9 mouse cellular contexts compared by ENCODE assay signal in the genomic region with DNA sequence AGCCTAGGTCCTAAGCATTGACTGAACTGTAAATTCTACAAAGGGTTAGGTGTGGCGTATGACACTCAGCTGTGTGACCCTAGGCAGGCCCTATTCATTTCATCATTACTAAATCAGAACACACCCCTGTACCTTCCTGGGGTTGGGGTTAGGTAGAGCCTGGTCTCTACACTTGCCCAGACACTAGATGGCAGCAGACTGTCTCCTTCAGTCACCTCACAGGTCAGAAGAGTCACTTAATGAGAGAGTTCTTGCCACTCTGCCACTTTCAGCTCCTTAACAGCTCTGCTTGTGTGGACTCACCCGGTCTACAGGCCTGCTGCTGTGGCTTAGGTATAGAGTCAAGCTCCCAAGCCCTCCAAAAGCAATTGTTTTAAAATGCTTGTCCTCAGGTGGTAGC. TPM values are rescaled to one million over a fixed set of nuclear protein-coding genes. Genes with fewer than 3 reads are reported as not detected.
DNase-seq lines count a peak whose midpoint lies in the region; ATAC-seq lines count a peak whose summit lies in the region.
"Had no signal": no experiment of that assay in that cellular context is flagged by ENCODE, and none has a peak within 500 bp of the region (broad histone marks: within the 10 kb centered on the region; RNA-seq: fewer than 3 reads in every experiment).

No protein-coding gene starts in this region.

- ATAC-seq in heart, embryonic 14.5 days (ENCODE audit: insufficient number of reproducible peaks, insufficient read depth, low FRiP score, low read depth), result 0 out of 2 replicates have a peak, but pooled peaks have one; percentile 35
- no peak; the same call in 1 of the 2 replicates for ATAC-seq in frontal cortex, adult (ENCODE audit: low TSS enrichment)
- ATAC-seq in forebrain, embryonic 13.5 days, result no peak

- H3K36me3 ChIP-seq in heart, embryonic 14.5 days (ENCODE audit: control insufficient read depth, insufficient read depth, low read length), result no peaks in the 10 kb centered on the region
- H3K36me3 ChIP-seq in forebrain, embryonic 13.5 days (ENCODE audit: poor library complexity, severe bottlenecking), result no peaks in the 10 kb centered on the region
- H3K36me3 ChIP-seq: midbrain, embryonic 12.5 days had no signal

- 70% methylated on average over 2 of the region's 2 CpGs for WGBS in heart, embryonic 14.5 days
- WGBS in forebrain, embryonic 13.5 days, result 84% methylated on average over 2 of the region's 2 CpGs

- no peak overlapping the region for H3K27ac ChIP-seq in heart, embryonic 14.5 days (replicated peaks in 1 of 2; ENCODE audit: control insufficient read depth in 1 of 2, insufficient read depth in 1 of 2, low read depth in 2 of 2, low read length in 2 of 2)
- no peak overlapping the region for H3K27ac ChIP-seq in forebrain, embryonic 13.5 days
- H3K27ac ChIP-seq: midbrain, embryonic 12.5 days had no signal

- no peak overlapping the region for H3K4me3 ChIP-seq in heart, embryonic 14.5 days (ENCODE audit: control insufficient read depth in 1 of 2, insufficient read depth in 1 of 2, low read depth in 1 of 2, low read length in 2 of 2)
- no peak overlapping the region for H3K4me3 ChIP-seq in forebrain, embryonic 13.5 days
- H3K4me3 ChIP-seq: midbrain, embryonic 12.5 days had no signal

- no peaks in the 10 kb centered on the region for H3K9me3 ChIP-seq in heart, embryonic 14.5 days (ENCODE audit: control insufficient read depth, low read length)
- H3K9me3 ChIP-seq in forebrain, embryonic 13.5 days (replicated peaks), result no peaks in the 10 kb centered on the region
- H3K9me3 ChIP-seq: midbrain, embryonic 12.5 days had no signal

- H3K27me3 ChIP-seq in heart, embryonic 14.5 days (ENCODE audit: control insufficient read depth, insufficient read depth, low read length), result no peaks in the 10 kb centered on the region
- H3K27me3 ChIP-seq in forebrain, embryonic 13.5 days, result no peaks in the 10 kb centered on the region
- H3K27me3 ChIP-seq: midbrain, embryonic 12.5 days had no signal

- no peak for DNase-seq in heart, postnatal 25 days (ENCODE audit: low spot score)
- DNase-seq in B cell, adult 2 months, result peak; percentile 48 to 51
- DNase-seq in ZHBTc4 (ENCODE audit: low read depth, low spot score), result peak; percentile 53
- DNase-seq in lung, postnatal 10 days, result peak; percentile 45
- no peak for DNase-seq in testis, postnatal 14 days (ENCODE audit: low spot score)

- no peak overlapping the region for H3K9ac ChIP-seq in heart, embryonic 14.5 days (ENCODE audit: low read length)
- H3K9ac ChIP-seq in forebrain, embryonic 13.5 days, result no peak overlapping the region
- H3K9ac ChIP-seq: midbrain, embryonic 12.5 days had no signal

- no peak overlapping the region for H3K4me2 ChIP-seq in heart, embryonic 14.5 days (ENCODE audit: low read length)
- no peak overlapping the region for H3K4me2 ChIP-seq in forebrain, embryonic 13.5 days
- H3K4me2 ChIP-seq: midbrain, embryonic 12.5 days had no signal

- intact Hi-C loops in heart, postnatal 25 days (cut with DNase I), result loop anchor here (5.0 kb wide), 1 partner anchor 1385 kb away; no protein-coding TSS in a partner anchor

- H3K4me1 ChIP-seq in heart, embryonic 14.5 days (ENCODE audit: control insufficient read depth in 2 of 2, insufficient read depth in 2 of 2, low read length in 2 of 2), result peaks cover 0 to 9% of the 10 kb centered on the region in 2 experiments; a peak in 3 of 4 replicates
- H3K4me1 ChIP-seq in forebrain, embryonic 13.5 days, result peaks cover 10% of the 10 kb centered on the region

RNA-seq across cellular contexts. Expression of a gene that starts 25.9 kb away (rescaled TPM):
- not detected in 2 replicates for polyA plus RNA-seq in heart, embryonic 14.5 days (2014; fragmentation: Nextera tagmentation; extraction: Ambion mirVana)
- total RNA-seq in heart, postnatal 25 days (2021), result not detected
- not detected in 2 replicates for polyA plus RNA-seq in forebrain, embryonic 13.5 days (2015; fragmentation: Nextera tagmentation; extraction: Ambion mirVana)
- polyA plus RNA-seq: midbrain, embryonic 12.5 days had no signal

RNA-seq across cellular contexts. Expression of a gene that starts 26.3 kb away (rescaled TPM):
- polyA plus RNA-seq in heart, embryonic 14.5 days (2014; fragmentation: Nextera tagmentation; extraction: Ambion mirVana), result 0.27 and 0.49 TPM in 2 replicates
- total RNA-seq in heart, postnatal 25 days (2021), result 10 to 100 TPM; 12.0 to 17.6 TPM
- 0.81 and 0.84 TPM in 2 replicates for polyA plus RNA-seq in forebrain, embryonic 13.5 days (2015; fragmentation: Nextera tagmentation; extraction: Ambion mirVana)

RNA-seq across cellular contexts. Expression of a gene that starts 30.2 kb away (rescaled TPM):
- not detected in 2 replicates for polyA plus RNA-seq in heart, embryonic 14.5 days (2014; fragmentation: Nextera tagmentation; extraction: Ambion mirVana)
- not detected for total RNA-seq in heart, postnatal 25 days (2021)
- not detected in 2 replicates for polyA plus RNA-seq in forebrain, embryonic 13.5 days (2015; fragmentation: Nextera tagmentation; extraction: Ambion mirVana)
- polyA plus RNA-seq: midbrain, embryonic 12.5 days had no signal

Comparison
In these comparisons a context has a peak if more than half of its experiments do, and no peak if none do; other contexts are left out.
1. DNase-seq: peak in B cell, adult 2 months (2 of 2), ZHBTc4 (single experiment) and lung, postnatal 10 days (single experiment); none in heart, postnatal 25 days (single experiment) and testis, postnatal 14 days (single experiment).